Mouse (Mus musculus) myocyte (in vitro differentiated cells): ENCODE measurements around the gene Mboat2. TPM values are rescaled to one million over a fixed set of nuclear protein-coding genes. Genes with fewer than 3 reads are reported as not detected.

Experiments
- H3K27me3 ChIP-seq: one replicate; pipeline ENCODE4 v1.6.1; 2011; ENCODE audit not compliant: control insufficient read depth, insufficient read depth, insufficient read length
- H3K36me3 ChIP-seq: one replicate; pipeline ENCODE4 v1.6.1; 2011; ENCODE audit not compliant: control insufficient read depth, insufficient read depth
- H3K4me2 ChIP-seq: one replicate; pipeline ENCODE4 v1.6.1; 2011; ENCODE audit warnings: low read depth, control low read depth
- H3K4me3 ChIP-seq: one replicate; pipeline ENCODE4 v1.5.1; 2011; ENCODE audit warnings: mild to moderate bottlenecking, control low read depth, moderate library complexity
- H3K79me2 ChIP-seq: one replicate; pipeline ENCODE4 v1.6.1; 2011; ENCODE audit not compliant: control insufficient read depth, insufficient read depth
- H3ac ChIP-seq: one replicate; pipeline ENCODE4 v1.6.1; 2011; ENCODE audit not compliant: control insufficient read depth, insufficient read length
- CEBPB ChIP-seq: IDR thresholded peaks from 2 replicates; pipeline ENCODE4 v1.6.1; 2011; ENCODE audit warnings: mild to moderate bottlenecking, moderate library complexity; ENCODE audit not compliant: poor library complexity, insufficient read depth, severe bottlenecking
- E2F4 ChIP-seq: IDR thresholded peaks from one replicate; pipeline ENCODE4 v1.6.1; 2011; ENCODE audit warnings: mild to moderate bottlenecking, control low read depth, moderate library complexity; ENCODE audit not compliant: insufficient read depth
- MAX ChIP-seq: IDR thresholded peaks from one replicate; pipeline ENCODE4 v1.6.1; 2011; ENCODE audit warnings: low read depth, mild to moderate bottlenecking, control low read depth
- MYOD1 ChIP-seq, 3 experiments: IDR thresholded peaks; one replicate each; pipeline ENCODE4 v1.6.1; 2011; ENCODE audit warnings: control low read depth in 2 of 3, low read depth in 2 of 3, mild to moderate bottlenecking in 2 of 3, moderate library complexity in 1 of 3; ENCODE audit not compliant: insufficient read length in 2 of 3, control insufficient read depth in 1 of 3
- MYOG ChIP-seq, 3 experiments: IDR thresholded peaks; one replicate each; pipeline ENCODE4 v1.6.1; 2011; ENCODE audit warnings: control low read depth in 2 of 3, low read depth in 2 of 3, mild to moderate bottlenecking in 2 of 3; ENCODE audit not compliant: insufficient read length in 2 of 3, control insufficient read depth in 1 of 3, insufficient read depth in 1 of 3
- POLR2A ChIP-seq: IDR thresholded peaks from one replicate; pipeline ENCODE4 v1.6.1; 2011; ENCODE audit warnings: low read depth, mild to moderate bottlenecking, control low read depth, moderate library complexity; ENCODE audit not compliant: insufficient read length
- POLR2AphosphoS2 ChIP-seq: IDR thresholded peaks from one replicate; pipeline ENCODE4 v1.6.1; 2011; ENCODE audit warnings: low read depth, control low read depth; ENCODE audit not compliant: insufficient read length
- REST ChIP-seq: IDR thresholded peaks from one replicate; pipeline ENCODE4 v1.6.1; 2011; ENCODE audit warnings: mild to moderate bottlenecking, control low read depth, moderate library complexity; ENCODE audit not compliant: insufficient read depth, insufficient read length
- SRF ChIP-seq: IDR thresholded peaks from one replicate; pipeline ENCODE4 v1.6.1; 2011; ENCODE audit warnings: low read depth; ENCODE audit not compliant: control insufficient read depth, insufficient read length
- TCF12 ChIP-seq: IDR thresholded peaks from one replicate; pipeline ENCODE4 v1.6.1; 2011; ENCODE audit warnings: mild to moderate bottlenecking, control low read depth; ENCODE audit not compliant: poor library complexity, insufficient read depth, severe bottlenecking
- TCF3 ChIP-seq: IDR thresholded peaks from one replicate; pipeline ENCODE4 v1.6.1; 2011; ENCODE audit warnings: low read depth, control low read depth; ENCODE audit not compliant: insufficient read length
- USF1 ChIP-seq: IDR thresholded peaks from one replicate; pipeline ENCODE4 v1.6.1; 2011; ENCODE audit warnings: low read depth, mild to moderate bottlenecking, control low read depth, moderate library complexity
- polyA plus RNA-seq: library from polyadenylated mRNA; unstranded; fragments of >200 nt; fragmentation: generic; extraction: Trizol; gene quantifications from one replicate; pipeline ENCODE4 v1.2.1, GENCODE M21; 2012; ENCODE audit warnings: missing spikeins

Gene Mboat2
- polyA plus RNA-seq, 1 experiment, result 16.9 TPM

- Histone ChIP-seq H3K4me3 (no peak overlapping the region), H3K79me2 (no peaks in the 10 kb centered on the region), H3ac (no peak overlapping the region), H3K4me2 (peak overlapping the region; percentile 42), H3K36me3 (no peaks in the 10 kb centered on the region), H3K27me3 (no peaks in the 10 kb centered on the region)
- peak in 2 of 3 experiments; percentile 18 to 66 for TF ChIP-seq MYOD1 (IDR thresholded peaks at IDR 0.05; ENCODE audit: control insufficient read depth in 1 of 3, insufficient read length in 2 of 3, low read depth in 2 of 3)
- TF ChIP-seq REST, result no peak
- TF ChIP-seq TCF3, result no peak
- peak in 2 of 3 experiments; percentile 26 to 39 for TF ChIP-seq MYOG (IDR thresholded peaks at IDR 0.05; ENCODE audit: control insufficient read depth in 1 of 3, insufficient read depth in 1 of 3, insufficient read length in 2 of 3, low read depth in 2 of 3)
- no peak for TF ChIP-seq USF1
- no peak for TF ChIP-seq CEBPB
- no peak for TF ChIP-seq POLR2A
- TF ChIP-seq TCF12, result no peak
Measured at GRCm38 (mm10) chr12:24811230-24811629, 19.4 kb upstream of the Mboat2 start.

GRCm38 (mm10) chr12:24811906-24812305, 18.8 kb upstream of the Mboat2 start:
- H3K4me2 ChIP-seq, result peak overlapping the region; percentile 42
- no peak overlapping the region for H3ac ChIP-seq
- no peaks in the 10 kb centered on the region for H3K79me2 ChIP-seq
- no peaks in the 10 kb centered on the region for H3K27me3 ChIP-seq
- H3K36me3 ChIP-seq, result no peaks in the 10 kb centered on the region
- H3K4me3 ChIP-seq, result no peak overlapping the region
- TF ChIP-seq POLR2A (no peak), MYOG (IDR thresholded peaks at IDR 0.05; ENCODE audit: control insufficient read depth in 1 of 3, insufficient read depth in 1 of 3, insufficient read length in 2 of 3, low read depth in 2 of 3) (no peak), E2F4 (no peak), MYOD1 (IDR thresholded peaks at IDR 0.05; ENCODE audit: control insufficient read depth in 1 of 3, insufficient read length in 2 of 3, low read depth in 2 of 3) (no peak), CEBPB (no peak), TCF3 (no peak), REST (no peak), SRF (no peak), USF1 (no peak), MAX (no peak), POLR2AphosphoS2 (no peak), TCF12 (no peak)

GRCm38 (mm10) chr12:24822831-24823230, 7.8 kb upstream of the Mboat2 start:
- H3K4me3 ChIP-seq, result no peak overlapping the region
- peak overlapping the region; percentile 0 for H3K4me2 ChIP-seq
- no peak overlapping the region for H3ac ChIP-seq
- TF ChIP-seq TCF12 (no peak), CEBPB (no peak), TCF3 (no peak), REST (no peak), POLR2AphosphoS2 (no peak), POLR2A (no peak), USF1 (no peak), MYOG (IDR thresholded peaks at IDR 0.05; ENCODE audit: control insufficient read depth in 1 of 3, insufficient read depth in 1 of 3, insufficient read length in 2 of 3, low read depth in 2 of 3) (no peak), SRF (no peak), MYOD1 (IDR thresholded peaks at IDR 0.05; ENCODE audit: control insufficient read depth in 1 of 3, insufficient read length in 2 of 3, low read depth in 2 of 3) (no peak), E2F4 (no peak), MAX (no peak)
- no peaks in the 10 kb centered on the region for H3K79me2 ChIP-seq
- no peaks in the 10 kb centered on the region for H3K36me3 ChIP-seq
- no peaks in the 10 kb centered on the region for H3K27me3 ChIP-seq

- Histone ChIP-seq H3K4me3 (no peak overlapping the region), H3K79me2 (no peaks in the 10 kb centered on the region)
- TF ChIP-seq SRF, result no peak
- TF ChIP-seq USF1, result no peak
- no peak for TF ChIP-seq MYOG (IDR thresholded peaks at IDR 0.05; ENCODE audit: control insufficient read depth in 1 of 3, insufficient read depth in 1 of 3, insufficient read length in 2 of 3, low read depth in 2 of 3)
- TF ChIP-seq TCF3, result no peak
Measured at GRCm38 (mm10) chr12:24823636-24824354, 6.9 kb upstream of the Mboat2 start.

GRCm38 (mm10) chr12:24830086-24830485, 593 bp upstream of the Mboat2 start:
- no peaks in the 10 kb centered on the region for H3K36me3 ChIP-seq
- no peaks in the 10 kb centered on the region for H3K27me3 ChIP-seq
- peak overlapping the region; percentile 91 for H3ac ChIP-seq
- no peak overlapping the region for H3K4me2 ChIP-seq
- TF ChIP-seq MAX, result no peak
- no peak for TF ChIP-seq POLR2AphosphoS2
- TF ChIP-seq USF1, result no peak
- no peak for TF ChIP-seq REST
- TF ChIP-seq CEBPB, result no peak
- TF ChIP-seq POLR2A, result no peak
- no peak for TF ChIP-seq TCF12
- TF ChIP-seq E2F4, result no peak
- TF ChIP-seq MYOD1 (IDR thresholded peaks at IDR 0.05; ENCODE audit: control insufficient read depth in 1 of 3, insufficient read length in 2 of 3, low read depth in 2 of 3), result no peak
- no peak for TF ChIP-seq MYOG (IDR thresholded peaks at IDR 0.05; ENCODE audit: control insufficient read depth in 1 of 3, insufficient read depth in 1 of 3, insufficient read length in 2 of 3, low read depth in 2 of 3)
- no peak for TF ChIP-seq SRF
- peaks cover 4% of the 10 kb centered on the region for H3K79me2 ChIP-seq
- peak overlapping the region; percentile 30 for H3K4me3 ChIP-seq

More at GRCm38 (mm10) chr12:24823636-24824354, 6.9 kb upstream of the Mboat2 start:
- H3K4me2 ChIP-seq, result peak overlapping the region; percentile 40
- H3ac ChIP-seq, result no peak overlapping the region
- H3K36me3 ChIP-seq, result no peaks in the 10 kb centered on the region
- H3K27me3 ChIP-seq, result no peaks in the 10 kb centered on the region
